Mouse (Mus musculus) adrenal gland, postnatal 0 days (tissue): ENCODE measurements around the gene 4930513O06Rik. TPM values are rescaled to one million over a fixed set of nuclear protein-coding genes. Genes with fewer than 3 reads are reported as not detected.

ENCODE experiments used
- polyA plus RNA-seq: library from polyadenylated mRNA; unstranded; fragments of >200 nt; fragmentation: Nextera tagmentation; extraction: Ambion mirVana; gene quantifications from 2 replicates; pipeline ENCODE4 v1.2.1, GENCODE M21; 2015

The 4930513O06Rik gene
- polyA plus RNA-seq: not detected in 2 replicates

DNA sequence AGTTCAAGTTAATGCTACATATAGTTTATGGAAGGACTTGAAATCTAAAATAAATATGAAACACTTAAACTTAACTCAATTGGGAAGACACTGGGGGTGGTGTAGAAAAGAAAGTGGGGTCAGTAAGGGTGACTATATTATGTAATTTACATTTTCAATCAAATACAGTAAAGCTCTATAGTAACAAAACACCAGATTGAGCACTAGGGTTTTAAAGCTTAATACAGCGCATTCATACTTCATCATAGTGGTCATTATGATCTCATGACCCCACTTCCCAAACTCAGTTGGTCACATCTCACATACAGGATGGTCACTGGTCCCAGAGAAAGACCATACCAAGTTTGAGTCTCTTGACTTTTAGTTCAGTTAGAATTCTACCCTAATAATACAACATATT, at the start of gene 4930513O06Rik:
Gene 4930513O06Rik (plus strand): TSS at position 301 of the 400 bp plus-strand sequence.

DNA sequence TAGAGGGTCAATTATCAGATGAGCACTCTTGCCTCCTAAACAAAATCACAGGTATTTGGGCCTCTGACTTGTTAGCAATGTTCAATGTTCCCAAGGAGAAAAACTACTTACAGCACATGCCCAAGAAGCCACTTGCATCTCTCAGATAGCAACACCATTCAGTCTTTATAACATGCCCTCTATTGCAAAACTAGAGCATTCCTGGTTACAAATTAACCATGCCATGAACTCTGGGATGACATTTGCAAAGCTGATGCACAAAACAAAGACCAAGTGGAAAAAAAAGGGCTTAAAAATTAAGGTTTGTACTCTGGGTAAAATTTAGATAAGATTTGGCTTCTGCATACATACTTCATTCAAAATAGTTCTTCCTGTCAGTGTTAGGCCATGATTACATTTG, 966 bp upstream of the 4930513O06Rik start, which contains the start of gene Serpina7:
Gene Serpina7 (minus strand): TSS at position 160 of the 400 bp plus-strand sequence.

Other genes starting within 250 kb of the 4930513O06Rik start
- gene Nrk, start 171.8 kb upstream of the 4930513O06Rik start, polyA plus RNA-seq: 11.7 and 13.0 TPM in 2 replicates
- 2.2 and 2.8 TPM in 2 replicates for gene Serpina7, start 1.0 kb upstream of the 4930513O06Rik start, polyA plus RNA-seq
- 0.13 TPM in 1 of 2 replicates, not detected in the other for gene 4933428M09Rik, start 93.0 kb downstream of the 4930513O06Rik start, polyA plus RNA-seq
- gene Mum1l1, start 123.8 kb downstream of the 4930513O06Rik start, polyA plus RNA-seq: 10.1 and 11.8 TPM in 2 replicates
- gene Trap1a, start 247.4 kb downstream of the 4930513O06Rik start, polyA plus RNA-seq: 0.11 TPM in 1 of 2 replicates, not detected in the other